ENCODE assay signal across 12 mouse cellular contexts in genomic region chr10:80533704-80534103, GRCm38 (mm10). TPM values are rescaled to one million over a fixed set of nuclear protein-coding genes. Genes with fewer than 3 reads are reported as not detected.
DNase-seq lines count a peak whose midpoint lies in the region; ATAC-seq and TF ChIP-seq lines count a peak whose summit lies in the region.
"Had no signal": no experiment of that assay in that cellular context is flagged by ENCODE, and none has a peak within 500 bp of the region (broad histone marks: within the 10 kb centered on the region; RNA-seq: fewer than 3 reads in every experiment).

No protein-coding gene starts in this region.

- 0 out of 2 replicates have a peak, but pooled peaks have one; percentile 48 for ATAC-seq in forebrain, embryonic 15.5 days (replicated peaks)
- no peak for ATAC-seq in forebrain, embryonic 12.5 days (ENCODE audit: low FRiP score)
- ATAC-seq in megakaryocyte, adult 5-6 weeks (ENCODE audit: poor library complexity, severe bottlenecking), result 0 out of 2 replicates have a peak, but pooled peaks have one; percentile 16

- no peak overlapping the region for H3K4me2 ChIP-seq in forebrain, embryonic 15.5 days (replicated peaks)
- no peak overlapping the region for H3K4me2 ChIP-seq in forebrain, embryonic 12.5 days

- no peaks in the 10 kb centered on the region for H3K9me3 ChIP-seq in forebrain, embryonic 15.5 days
- no peaks in the 10 kb centered on the region for H3K9me3 ChIP-seq in forebrain, embryonic 12.5 days
- no peaks in the 10 kb centered on the region for H3K9me3 ChIP-seq in erythroblast, embryonic 14.5 days (ENCODE audit: control insufficient read depth, low read length)
- H3K9me3 ChIP-seq in forebrain, embryonic 10.5 days, result no peaks in the 10 kb centered on the region

- DNase-seq in ES-CJ7 (ENCODE audit: low read depth, low spot score), result peak; percentile 70
- no peak for DNase-seq in right cerebral cortex, postnatal 36 days (ENCODE audit: low spot score in 2 of 2)
- no peak for DNase-seq in left cerebral cortex, adult 2 months (ENCODE audit: extremely low spot score in 1 of 2, low spot score in 2 of 2)
- no peak for DNase-seq in forebrain, embryonic 10.5 days (ENCODE audit: extremely low spot score, low spot score)
- DNase-seq: right cerebral cortex, postnatal 14 days had no signal

- H3K4me1 ChIP-seq in forebrain, embryonic 15.5 days, result peaks cover 3% of the 10 kb centered on the region; the same call in 1 of the 2 replicates
- peaks cover 2% of the 10 kb centered on the region; the same call in 1 of the 2 replicates for H3K4me1 ChIP-seq in forebrain, embryonic 12.5 days
- H3K4me1 ChIP-seq in erythroblast, embryonic 14.5 days (ENCODE audit: control insufficient read depth), result peaks cover 75% of the 10 kb centered on the region
- peaks cover 32% of the 10 kb centered on the region for H3K4me1 ChIP-seq in forebrain, embryonic 10.5 days

- 16% methylated on average over 7 of the region's 7 CpGs for WGBS in forebrain, embryonic 15.5 days
- WGBS in forebrain, embryonic 12.5 days, result 25% methylated on average over 7 of the region's 7 CpGs
- 20% methylated on average over 7 of the region's 7 CpGs for WGBS in forebrain, embryonic 10.5 days

- no peak overlapping the region for H3K27ac ChIP-seq in forebrain, embryonic 15.5 days (replicated peaks)
- no peak overlapping the region for H3K27ac ChIP-seq in forebrain, embryonic 12.5 days
- no peak overlapping the region for H3K27ac ChIP-seq in left cerebral cortex, adult 2 months
- no peak overlapping the region for H3K27ac ChIP-seq in forebrain, embryonic 10.5 days
- H3K27ac ChIP-seq: macrophage had no signal

- peaks cover 21% of the 10 kb centered on the region; the same call in 1 of the 2 replicates for H3K27me3 ChIP-seq in forebrain, embryonic 15.5 days
- H3K27me3 ChIP-seq in forebrain, embryonic 12.5 days, result peaks cover 52% of the 10 kb centered on the region
- peaks cover 18% of the 10 kb centered on the region for H3K27me3 ChIP-seq in erythroblast, embryonic 14.5 days (ENCODE audit: control insufficient read depth)
- peaks cover 52% of the 10 kb centered on the region for H3K27me3 ChIP-seq in forebrain, embryonic 10.5 days (ENCODE audit: poor library complexity, severe bottlenecking)

- H3K9ac ChIP-seq in forebrain, embryonic 15.5 days (replicated peaks), result no peak overlapping the region
- H3K9ac ChIP-seq in forebrain, embryonic 12.5 days, result no peak overlapping the region

- no peak overlapping the region for H3K4me3 ChIP-seq in forebrain, embryonic 15.5 days
- no peak overlapping the region for H3K4me3 ChIP-seq in forebrain, embryonic 12.5 days (replicated peaks)
- H3K4me3 ChIP-seq in erythroblast, embryonic 14.5 days (replicated peaks), result peak overlapping the region; percentile 23
- no peak overlapping the region for H3K4me3 ChIP-seq in left cerebral cortex, adult 2 months
- no peak overlapping the region for H3K4me3 ChIP-seq in forebrain, embryonic 10.5 days

- no peak for TF ChIP-seq CTCF in left cerebral cortex, adult 2 months (IDR thresholded peaks at IDR 0.05)

- intact Hi-C loops in left cerebral cortex, adult 2 months (cut with DNase I), result no loop called here

- no peaks in the 10 kb centered on the region for H3K36me3 ChIP-seq in forebrain, embryonic 15.5 days
- H3K36me3 ChIP-seq in forebrain, embryonic 12.5 days (replicated peaks), result no peaks in the 10 kb centered on the region
- no peaks in the 10 kb centered on the region for H3K36me3 ChIP-seq in erythroblast, embryonic 14.5 days (ENCODE audit: control insufficient read depth)
- H3K36me3 ChIP-seq in forebrain, embryonic 10.5 days (replicated peaks), result no peaks in the 10 kb centered on the region

RNA-seq across cellular contexts. Expression of gene Atp8b3, which starts 5.2 kb away (rescaled TPM):
- polyA plus RNA-seq in forebrain, embryonic 15.5 days (2015; fragmentation: Nextera tagmentation; extraction: Ambion mirVana), result 0.23 and 0.33 TPM in 2 replicates
- polyA plus RNA-seq in forebrain, embryonic 12.5 days (2016; fragmentation: Nextera tagmentation; extraction: Ambion mirVana), result 0.46 and 0.64 TPM in 2 replicates
- polyA plus RNA-seq in erythroblast, embryonic 14.5 days (2012), result 0.01 and 0.03 TPM in 2 replicates
- not detected in 2 replicates for total RNA-seq in megakaryocyte, adult 5-6 weeks (2015)
- total RNA-seq in megakaryocyte, adult 5-6 weeks (2017), result not detected in 2 replicates
- under 1 TPM; 0.11 to 0.63 TPM for total RNA-seq in left cerebral cortex, adult 2 months (2021)
- polyA plus RNA-seq in forebrain, embryonic 10.5 days (2016; fragmentation: Nextera tagmentation; extraction: Ambion mirVana), result 0.51 and 0.71 TPM in 2 replicates
- polyA plus RNA-seq: heart, postnatal 0 days; macrophage had no signal

RNA-seq across cellular contexts. Expression of gene Rexo1, which starts 27.7 kb away (rescaled TPM):
- polyA plus RNA-seq in forebrain, embryonic 15.5 days (2015; fragmentation: Nextera tagmentation; extraction: Ambion mirVana), result 31.3 and 32.9 TPM in 2 replicates
- 31.0 and 36.0 TPM in 2 replicates for polyA plus RNA-seq in forebrain, embryonic 12.5 days (2016; fragmentation: Nextera tagmentation; extraction: Ambion mirVana)
- 14.5 and 15.5 TPM in 2 replicates for polyA plus RNA-seq in erythroblast, embryonic 14.5 days (2012)
- 35.9 and 41.5 TPM in 2 replicates for total RNA-seq in megakaryocyte, adult 5-6 weeks (2015)
- 19.4 and 19.9 TPM in 2 replicates for total RNA-seq in megakaryocyte, adult 5-6 weeks (2017)
- 10 to 100 TPM; 46.5 to 51.3 TPM for total RNA-seq in left cerebral cortex, adult 2 months (2021)
- 32.8 and 34.8 TPM in 2 replicates for polyA plus RNA-seq in forebrain, embryonic 10.5 days (2016; fragmentation: Nextera tagmentation; extraction: Ambion mirVana)

RNA-seq across cellular contexts. Expression of gene Onecut3, which starts 39.1 kb away (rescaled TPM):
- polyA plus RNA-seq in forebrain, embryonic 15.5 days (2015; fragmentation: Nextera tagmentation; extraction: Ambion mirVana), result 0.23 and 0.61 TPM in 2 replicates
- 0.68 and 0.83 TPM in 2 replicates for polyA plus RNA-seq in forebrain, embryonic 12.5 days (2016; fragmentation: Nextera tagmentation; extraction: Ambion mirVana)
- polyA plus RNA-seq in erythroblast, embryonic 14.5 days (2012), result not detected in 2 replicates
- not detected in 2 replicates for total RNA-seq in megakaryocyte, adult 5-6 weeks (2015)
- total RNA-seq in megakaryocyte, adult 5-6 weeks (2017), result not detected in 2 replicates
- total RNA-seq in left cerebral cortex, adult 2 months (2021), result not detected
- 0.05 and 0.07 TPM in 2 replicates for polyA plus RNA-seq in forebrain, embryonic 10.5 days (2016; fragmentation: Nextera tagmentation; extraction: Ambion mirVana)
- polyA plus RNA-seq: cortical plate, adult 2 months; heart, postnatal 0 days; macrophage had no signal

RNA-seq across cellular contexts. Expression of gene Klf16, which starts 43.4 kb away (rescaled TPM):
- 8.0 and 8.5 TPM in 2 replicates for polyA plus RNA-seq in forebrain, embryonic 15.5 days (2015; fragmentation: Nextera tagmentation; extraction: Ambion mirVana)
- 8.7 and 9.5 TPM in 2 replicates for polyA plus RNA-seq in forebrain, embryonic 12.5 days (2016; fragmentation: Nextera tagmentation; extraction: Ambion mirVana)
- 19.9 and 21.2 TPM in 2 replicates for polyA plus RNA-seq in erythroblast, embryonic 14.5 days (2012)
- 2.6 and 3.3 TPM in 2 replicates for total RNA-seq in megakaryocyte, adult 5-6 weeks (2015)
- 3.9 and 5.3 TPM in 2 replicates for total RNA-seq in megakaryocyte, adult 5-6 weeks (2017)
- 10 to 100 TPM; 48.2 to 59.7 TPM for total RNA-seq in left cerebral cortex, adult 2 months (2021)
- 7.4 and 7.5 TPM in 2 replicates for polyA plus RNA-seq in forebrain, embryonic 10.5 days (2016; fragmentation: Nextera tagmentation; extraction: Ambion mirVana)

RNA-seq across cellular contexts. Expression of gene Abhd17a, which starts 56.4 kb away (rescaled TPM):
- polyA plus RNA-seq in forebrain, embryonic 15.5 days (2015; fragmentation: Nextera tagmentation; extraction: Ambion mirVana), result 118 and 120 TPM in 2 replicates
- 84.2 and 89.6 TPM in 2 replicates for polyA plus RNA-seq in forebrain, embryonic 12.5 days (2016; fragmentation: Nextera tagmentation; extraction: Ambion mirVana)
- 103 and 117 TPM in 2 replicates for polyA plus RNA-seq in erythroblast, embryonic 14.5 days (2012)
- total RNA-seq in megakaryocyte, adult 5-6 weeks (2015), result 64.8 and 82.1 TPM in 2 replicates
- total RNA-seq in megakaryocyte, adult 5-6 weeks (2017), result 21.7 and 31.6 TPM in 2 replicates
- 100 to 1,000 TPM; 185 to 191 TPM for total RNA-seq in left cerebral cortex, adult 2 months (2021)
- polyA plus RNA-seq in forebrain, embryonic 10.5 days (2016; fragmentation: Nextera tagmentation; extraction: Ambion mirVana), result 71.8 and 75.5 TPM in 2 replicates
